Mouse (Mus musculus) layer of hippocampus, adult 11-12 months (tissue): Measurements from ENCODE around the gene Dact2.

Source experiments
- DNase-seq: peaks from one replicate; pipeline ENCODE4 v3.0.0; 2022; ENCODE audit warnings: low spot score

The Dact2 gene

DNA sequence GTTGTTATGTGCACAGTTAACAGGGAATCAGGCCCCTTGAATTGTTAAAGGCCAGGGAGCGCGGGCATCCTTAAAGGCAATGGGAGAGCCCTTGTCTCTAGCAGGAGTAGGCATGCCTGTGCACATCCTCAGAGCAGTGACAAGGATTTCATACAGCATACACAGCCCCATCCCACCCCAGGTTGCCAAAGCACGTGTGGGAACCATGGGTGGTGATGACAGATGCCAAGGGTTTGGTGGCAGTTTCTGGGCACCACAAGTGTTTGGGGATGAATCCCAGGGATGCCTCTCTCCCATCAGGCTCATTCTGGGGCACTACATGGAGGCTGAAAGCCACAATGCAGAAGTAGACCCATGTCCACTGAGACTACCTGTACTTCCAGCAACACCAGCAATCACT lies 29.7 kb downstream of the Dact2 start:
- no peak for DNase-seq

DNA sequence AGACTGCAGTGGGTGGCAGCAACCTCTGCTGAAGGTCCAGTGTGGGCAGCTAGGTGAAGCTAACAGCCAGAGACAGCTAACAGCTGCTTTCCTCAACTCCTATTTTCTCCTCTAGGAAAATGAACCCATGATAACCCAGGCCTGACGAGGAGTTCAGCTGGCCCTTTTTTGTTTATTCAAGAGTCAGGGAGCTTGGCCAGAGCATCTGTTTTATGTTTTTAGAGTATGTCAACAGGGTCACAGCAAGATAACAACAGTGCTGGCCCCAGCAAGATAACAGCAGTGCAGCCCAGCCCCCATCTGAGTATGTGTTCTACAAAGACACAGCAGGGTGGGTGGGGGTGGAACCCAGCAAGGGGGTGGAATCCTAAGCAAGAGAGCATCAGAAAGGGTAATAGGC lies 30.6 kb downstream of the Dact2 start:
- DNase-seq, result no peak

DNA sequence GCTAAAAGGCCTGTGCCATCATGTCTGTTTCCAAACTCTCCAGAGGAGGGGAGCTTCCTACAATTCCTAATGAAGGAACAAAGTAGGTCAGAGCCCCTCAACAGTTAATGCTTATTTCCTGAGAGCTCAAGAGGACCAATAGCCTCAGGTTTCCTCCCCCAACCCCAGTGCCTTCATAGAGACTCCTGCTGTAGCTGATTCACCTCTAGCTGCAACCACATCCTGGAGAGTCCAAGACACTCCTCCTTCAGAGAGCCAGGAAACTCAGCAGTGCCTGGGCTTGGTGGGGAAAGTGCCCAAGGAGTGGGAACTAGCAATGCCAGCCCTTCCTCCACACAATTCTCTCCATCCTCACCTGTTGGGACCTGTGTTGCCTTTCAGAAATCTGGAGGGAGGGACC lies 31.4 kb downstream of the Dact2 start:
- DNase-seq, result no peak

DNA sequence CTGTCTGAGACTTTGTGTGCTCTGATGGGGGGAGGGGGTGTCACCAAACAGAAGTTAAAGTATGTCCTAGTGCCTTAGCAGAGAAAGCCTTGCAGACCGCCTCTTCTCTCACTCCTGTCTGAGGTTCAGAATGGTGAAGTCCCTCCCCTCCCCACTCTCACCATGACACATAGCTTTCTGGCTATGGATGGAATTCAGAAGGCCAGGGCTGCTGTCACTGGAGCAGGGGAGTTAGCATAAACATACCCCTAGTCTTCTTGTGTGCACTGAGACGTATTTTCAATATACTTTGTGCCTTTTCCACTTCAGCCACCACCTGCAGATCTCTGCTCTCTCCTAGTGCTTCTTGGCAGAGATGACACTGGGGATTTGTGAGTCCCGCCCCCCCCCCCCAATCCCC lies 31.9 kb downstream of the Dact2 start:
- no peak for DNase-seq

DNA sequence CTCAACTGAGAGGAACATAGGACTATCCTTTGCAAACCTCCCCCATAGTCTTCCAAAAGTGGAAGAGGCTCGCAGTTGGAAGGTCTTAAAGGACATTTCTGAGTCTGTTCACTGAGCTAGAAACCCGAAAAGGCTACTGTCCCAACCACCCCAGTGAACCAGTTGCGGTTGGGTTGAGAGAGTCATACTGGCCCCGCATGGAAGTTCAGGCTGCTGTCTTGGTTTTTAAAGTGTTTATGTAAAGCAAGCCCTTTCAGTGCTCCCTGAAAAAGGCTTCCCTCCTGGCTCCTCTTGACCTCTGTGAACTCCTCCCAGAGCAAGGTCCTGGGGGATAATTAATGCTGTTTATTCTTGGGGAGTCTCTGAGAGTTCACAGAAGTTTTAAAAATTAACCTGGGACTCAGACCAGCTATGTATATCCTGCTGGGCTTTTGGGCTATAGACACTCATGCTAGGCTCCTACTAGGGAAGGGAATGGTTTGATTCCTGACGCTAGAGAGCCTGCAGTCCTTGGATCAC lies 33.1 kb downstream of the Dact2 start:
- no peak for DNase-seq

DNA sequence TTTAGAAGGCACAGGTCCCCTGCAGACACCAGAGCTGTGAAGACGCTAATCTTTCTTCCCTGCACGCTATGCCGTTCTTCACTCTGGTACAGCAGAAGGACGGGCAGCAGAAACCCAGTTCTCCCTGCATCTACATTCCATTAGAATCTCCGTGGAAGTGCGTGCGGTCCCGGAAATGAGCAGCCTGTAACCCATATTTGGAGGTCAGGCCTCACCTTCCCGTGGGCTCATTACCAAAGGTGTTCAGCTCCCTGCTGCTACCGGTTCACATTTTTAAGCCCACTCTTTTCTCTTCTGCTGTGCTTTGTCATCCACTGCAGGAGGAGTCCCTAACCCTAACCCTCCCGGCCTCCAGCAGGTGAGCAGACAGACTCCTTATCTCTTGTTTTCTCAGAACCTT lies 34.7 kb downstream of the Dact2 start:
- no peak for DNase-seq

DNA sequence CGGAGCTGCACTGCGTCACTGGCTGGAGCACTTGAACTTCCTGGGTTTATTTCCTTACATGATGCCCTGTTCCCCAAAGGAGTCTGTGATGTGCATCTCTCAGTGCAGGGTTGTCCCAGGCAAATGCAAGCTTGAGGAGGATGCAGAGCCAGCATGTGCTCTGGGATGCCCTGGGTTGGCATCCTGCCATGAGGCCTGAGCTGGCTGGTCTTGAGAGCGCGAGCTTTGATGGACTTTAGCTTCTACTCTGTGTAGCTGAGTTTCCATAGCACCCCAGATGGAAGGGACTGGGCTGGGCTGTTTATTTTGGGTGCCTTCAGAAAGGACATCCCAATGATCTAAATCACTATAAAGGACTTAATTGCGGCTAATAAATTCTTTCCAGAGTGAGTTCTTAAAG lies 36.5 kb downstream of the Dact2 start:
- no peak for DNase-seq

DNA sequence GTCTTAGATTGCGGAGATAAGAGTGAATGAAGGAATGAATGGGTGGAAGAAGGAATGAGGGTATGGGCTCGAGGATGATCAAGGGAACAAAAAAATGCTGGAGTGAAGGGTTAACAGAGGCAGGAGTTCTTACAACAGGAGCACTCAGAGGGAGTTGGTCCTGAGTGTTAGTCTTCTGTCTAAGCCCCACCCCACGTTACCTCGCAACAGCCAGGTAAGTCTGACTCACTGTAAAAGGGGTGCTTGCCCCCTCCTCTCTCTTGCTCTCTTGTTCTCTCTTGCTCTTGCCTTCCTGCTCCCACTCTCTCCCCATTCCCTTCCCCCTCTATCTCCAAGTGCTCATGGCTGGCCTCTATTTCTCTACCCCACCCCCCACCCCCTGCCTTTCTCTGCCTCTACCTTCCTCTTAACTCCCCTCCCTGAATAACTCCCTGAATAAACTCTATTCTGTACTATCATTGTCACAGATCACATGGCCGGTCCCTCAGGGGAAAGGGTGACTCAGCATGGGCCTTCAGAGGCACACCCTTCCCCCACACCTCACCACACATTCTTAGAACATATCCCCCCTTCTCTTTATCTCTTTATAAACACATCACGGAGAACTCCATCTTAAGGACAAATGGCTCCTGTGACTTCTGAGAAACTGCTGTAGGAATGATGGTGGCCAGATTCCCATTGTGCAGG lies 37.2 kb downstream of the Dact2 start:
- no peak for DNase-seq

DNA sequence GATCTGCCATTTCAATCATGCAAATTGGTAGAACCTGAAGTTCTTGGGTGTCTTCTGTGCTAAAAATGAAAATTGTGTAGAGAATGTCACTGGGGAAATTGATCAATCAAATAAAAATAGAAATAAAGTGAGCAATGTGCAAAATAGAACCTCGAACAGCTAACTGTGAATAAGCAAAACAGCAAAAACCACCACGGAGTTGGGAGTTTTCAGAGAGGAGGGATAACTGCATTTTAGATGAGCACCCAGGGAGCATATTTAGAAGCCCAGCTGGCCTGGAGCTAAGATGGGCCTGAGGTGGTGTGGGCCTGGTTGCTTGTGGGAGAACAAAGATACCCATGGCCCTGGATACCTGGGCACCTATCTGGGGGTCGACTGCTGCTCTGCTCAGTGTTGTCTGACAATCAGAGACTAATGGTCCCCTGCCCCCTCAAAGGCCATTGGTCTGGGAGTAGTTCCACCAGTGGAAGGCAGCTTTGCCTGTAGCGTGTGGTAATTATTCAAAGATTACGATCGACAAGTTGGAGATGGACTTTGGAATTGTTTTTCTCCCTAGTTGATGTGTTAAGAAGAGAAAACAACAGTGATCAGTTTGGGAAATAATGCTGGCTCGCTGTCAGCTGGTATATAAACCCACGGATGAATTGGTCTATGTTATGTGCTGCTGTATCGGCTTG lies 38.0 kb downstream of the Dact2 start:
- no peak for DNase-seq

DNA sequence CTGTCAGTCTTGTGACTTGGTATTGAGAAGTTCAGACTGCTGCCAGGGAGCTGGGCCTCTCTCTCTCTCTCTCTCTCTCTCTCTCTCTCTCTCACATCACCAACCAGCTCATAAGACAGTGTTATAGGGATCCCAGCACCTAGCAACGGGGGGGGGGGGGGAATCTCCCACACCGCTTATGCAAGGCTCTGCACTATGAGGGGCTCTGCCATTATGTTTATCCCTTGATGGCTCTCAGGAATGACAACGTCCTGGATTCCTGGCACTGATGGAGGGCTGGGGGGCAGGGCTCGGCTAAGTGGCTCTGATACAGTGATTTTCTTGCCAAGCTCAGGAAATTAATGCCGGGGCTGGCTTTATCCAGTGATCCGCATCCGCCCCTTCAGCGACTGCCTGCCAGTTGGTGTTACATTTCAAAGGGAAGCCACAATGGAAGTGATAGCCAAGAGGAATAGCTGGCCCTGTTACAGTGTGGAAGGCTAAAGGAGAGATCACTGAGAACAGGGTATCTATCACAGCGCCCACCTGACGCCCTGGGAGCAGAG lies 38.7 kb downstream of the Dact2 start:
- peak; percentile 63 for DNase-seq

DNA sequence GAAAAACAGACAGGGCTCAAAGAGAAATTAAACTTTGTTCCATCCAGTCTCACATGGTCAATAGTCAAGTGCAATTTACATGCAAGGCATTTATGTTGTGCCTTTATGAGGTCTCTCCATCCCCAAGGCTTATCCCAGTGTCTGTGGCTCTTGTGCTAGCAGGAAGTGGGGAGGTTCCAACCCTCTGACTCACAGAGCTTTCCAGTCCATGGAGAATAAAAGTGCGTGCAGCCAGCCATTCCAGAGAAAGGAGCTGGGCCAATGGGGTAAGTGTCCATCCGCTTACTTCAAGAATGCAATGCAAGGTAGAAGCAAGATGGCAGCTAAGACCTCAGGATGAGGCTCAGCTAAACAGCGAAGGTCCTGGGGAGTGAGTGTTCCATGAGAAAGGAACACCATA lies 43.3 kb downstream of the Dact2 start:
- no peak for DNase-seq

DNA sequence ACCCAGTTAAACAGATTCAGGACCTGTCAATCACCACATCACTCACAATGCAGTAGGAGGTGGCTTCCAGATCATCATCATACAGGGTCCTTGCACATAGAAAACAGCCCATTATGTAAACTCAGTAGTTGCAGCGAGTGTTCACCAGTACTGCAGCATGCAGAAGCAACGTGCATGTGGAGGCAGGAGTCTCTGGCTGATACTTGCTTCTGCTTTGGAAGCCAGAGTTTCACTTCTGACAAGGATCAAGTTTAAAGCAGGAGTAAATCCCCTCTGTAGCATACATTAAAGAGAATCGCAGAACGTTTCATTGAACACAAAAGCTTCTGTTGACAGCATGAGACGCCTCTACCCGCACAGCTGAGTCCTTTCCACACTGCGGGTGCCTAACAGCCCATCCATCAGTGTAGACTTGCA lies 46.3 kb downstream of the Dact2 start:
- no peak for DNase-seq
